Mouse (Mus musculus): ENCODE measurements around the gene Bloc1s5.
"Not testable (repeated sequence)": the region's sequence is repeated elsewhere in the genome, so short reads cannot be mapped to it uniquely, and the experiment has no call there.

Gene Bloc1s5

DNA sequence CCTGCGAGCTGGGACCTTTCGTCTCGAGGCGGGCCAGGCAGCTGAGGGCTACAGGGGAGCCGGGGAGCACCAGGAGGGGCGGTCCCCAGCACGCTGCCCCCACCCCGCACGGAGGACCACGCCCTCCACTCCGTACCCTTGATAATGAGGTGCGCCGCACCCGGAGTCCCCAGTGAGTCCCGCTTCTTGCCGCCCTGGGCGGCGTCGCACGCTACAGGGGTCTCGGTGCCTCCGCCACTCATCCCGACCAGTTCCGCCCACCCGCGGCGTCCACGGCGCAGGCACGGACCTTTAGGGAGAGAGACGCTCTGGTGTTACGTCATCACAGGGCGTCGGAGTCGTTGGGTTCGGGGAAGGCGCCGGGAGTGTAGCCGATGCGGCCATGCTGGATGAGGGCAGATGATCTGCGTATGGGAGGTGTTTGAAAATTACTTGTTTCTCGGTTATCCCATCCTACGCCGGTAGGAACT, at the start of gene Bloc1s5:
Bloc1s5 (minus strand) TSS at position 310 of the 470 bp plus-strand sequence.
- DNase-seq (ENCODE audit: low read depth, low spot score), result peak; percentile 96

DNA sequence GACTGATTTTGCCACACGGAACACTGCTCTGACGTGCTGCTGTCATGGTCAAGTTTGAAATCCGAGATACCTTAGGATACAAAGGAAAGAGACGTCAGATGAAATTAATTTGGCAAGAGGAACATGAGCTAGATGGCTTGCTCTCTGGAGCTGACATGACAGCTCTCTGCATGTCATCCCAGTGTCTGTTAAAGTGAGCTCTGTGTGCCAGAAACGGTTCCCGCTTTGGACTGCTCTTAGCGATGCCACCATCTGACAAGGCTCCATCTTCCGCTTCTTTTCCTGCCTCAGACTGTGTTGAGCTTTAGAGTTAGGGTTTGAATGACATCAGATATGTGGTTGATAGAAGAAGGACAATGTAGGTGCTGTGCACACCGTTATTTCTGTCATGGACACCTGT, 37.4 kb upstream of the Bloc1s5 start:
- DNase-seq (ENCODE audit: low read depth, low spot score), result no peak

- DNase-seq (ENCODE audit: low read depth, low spot score), result not testable (repeated sequence)
These were observed 36.5 kb upstream of the Bloc1s5 start for GRCm38 (mm10) chr13:38671451-38671850.

DNA sequence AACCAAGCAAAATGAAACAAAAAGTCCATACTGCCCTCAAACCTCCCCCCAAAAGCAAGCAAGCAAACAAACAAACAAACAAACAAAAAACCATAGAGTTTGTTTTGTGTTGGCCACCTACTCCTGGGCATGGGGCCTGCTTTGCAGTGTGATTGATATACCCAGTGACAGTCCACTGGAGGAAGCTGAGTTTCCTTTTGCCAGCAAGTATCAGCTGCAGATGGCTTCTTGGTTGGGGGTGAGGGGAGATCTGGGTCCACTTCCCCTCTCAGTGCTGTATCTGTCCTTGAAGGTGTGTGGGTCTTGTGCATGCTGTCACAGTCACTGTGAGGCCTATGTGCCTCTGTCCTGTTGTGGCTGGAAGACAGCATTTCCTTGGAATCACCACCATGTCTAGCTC, 35.1 kb upstream of the Bloc1s5 start:
- DNase-seq (ENCODE audit: low read depth, low spot score), result no peak

- DNase-seq (ENCODE audit: low read depth, low spot score), result peak; percentile 76
These were observed 33.6 kb upstream of the Bloc1s5 start for GRCm38 (mm10) chr13:38668514-38668913.

- DNase-seq (ENCODE audit: low read depth, low spot score), result no peak
These were observed 29.8 kb upstream of the Bloc1s5 start for GRCm38 (mm10) chr13:38664753-38665152.

GRCm38 (mm10) chr13:38659524-38660136, 24.7 kb upstream of the Bloc1s5 start:
- no peak for DNase-seq (ENCODE audit: low read depth, low spot score)

DNA sequence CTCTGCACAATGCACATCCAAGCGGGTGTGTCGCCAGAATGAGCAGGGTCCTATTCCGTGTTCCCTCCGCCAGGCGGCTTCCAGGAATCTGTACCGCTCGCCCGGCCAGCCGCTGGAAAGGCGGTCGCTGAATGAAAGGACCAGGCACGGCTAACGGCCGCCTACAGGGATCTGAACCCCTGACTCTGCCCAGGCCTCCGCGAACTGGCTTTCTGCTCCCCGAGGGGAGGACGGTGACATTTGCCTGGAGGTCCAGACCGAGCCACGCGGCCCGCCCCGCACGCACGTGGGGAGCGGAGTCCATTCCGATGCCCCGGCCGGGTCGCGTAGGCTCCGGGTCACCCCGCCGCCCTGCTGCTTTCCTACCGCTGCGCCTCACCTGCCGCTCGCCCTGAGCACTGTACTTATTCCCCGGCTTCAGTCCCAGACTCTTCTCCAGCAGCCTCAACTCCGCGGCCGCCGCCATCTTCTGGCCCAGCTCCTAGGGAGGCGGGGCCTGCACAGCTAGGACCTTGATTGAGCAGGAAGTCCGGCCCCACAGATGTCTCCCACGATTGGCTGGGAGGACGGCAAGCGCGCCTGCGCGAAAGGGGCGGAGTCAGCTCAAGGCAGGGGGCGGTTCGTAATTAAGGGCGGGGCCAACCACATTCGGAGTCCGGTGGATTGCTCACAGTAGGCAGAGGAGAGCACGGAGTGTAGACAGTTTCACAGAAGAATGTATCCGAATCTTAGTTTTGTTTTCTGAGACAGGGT, 23.8 kb upstream of the Bloc1s5 start, which contains the start of gene Eef1e1:
Eef1e1 (minus strand) TSS at position 531 of the 753 bp plus-strand sequence.
- peak; percentile 97 for DNase-seq (ENCODE audit: low read depth, low spot score)

DNA sequence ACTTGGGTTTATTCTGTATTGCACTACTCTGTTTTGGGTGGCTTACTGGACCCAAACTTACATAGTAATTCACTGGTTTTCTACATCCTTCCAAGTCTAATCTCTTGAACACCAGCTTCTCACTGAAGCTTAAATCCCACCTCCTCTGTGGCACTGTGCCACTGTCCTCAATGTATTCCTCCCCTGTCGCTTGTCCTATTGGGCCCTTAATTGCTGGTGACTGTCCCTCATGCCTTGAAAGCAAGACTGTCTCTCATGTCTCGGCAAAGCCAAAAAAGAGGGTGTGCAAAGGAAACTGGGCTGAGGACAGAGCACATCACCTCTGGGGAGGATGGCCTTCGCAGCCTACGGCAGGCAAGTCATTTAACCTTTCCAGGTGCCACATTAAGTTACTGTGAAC, 23.0 kb upstream of the Bloc1s5 start:
- no peak for DNase-seq (ENCODE audit: low read depth, low spot score)

DNA sequence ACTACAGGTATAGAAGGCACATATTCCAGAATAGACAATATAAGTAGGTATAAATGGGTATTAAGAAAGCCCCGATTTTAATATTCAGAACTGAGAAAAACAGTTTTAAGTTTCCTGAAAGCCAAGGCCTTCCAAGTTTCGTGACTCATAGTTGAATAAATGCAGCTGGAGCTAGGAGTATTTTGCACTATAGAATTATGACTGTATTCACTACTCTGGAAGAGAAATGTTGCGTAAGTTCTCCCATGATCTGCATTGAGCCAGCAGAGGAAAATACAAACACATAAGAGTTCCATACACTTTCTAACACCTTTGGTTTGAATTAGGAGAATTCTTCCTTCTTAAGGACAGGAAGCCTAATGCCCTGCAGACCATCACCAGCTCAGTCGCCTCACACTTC, 15.4 kb upstream of the Bloc1s5 start:
- no peak for DNase-seq (ENCODE audit: low read depth, low spot score)

DNA sequence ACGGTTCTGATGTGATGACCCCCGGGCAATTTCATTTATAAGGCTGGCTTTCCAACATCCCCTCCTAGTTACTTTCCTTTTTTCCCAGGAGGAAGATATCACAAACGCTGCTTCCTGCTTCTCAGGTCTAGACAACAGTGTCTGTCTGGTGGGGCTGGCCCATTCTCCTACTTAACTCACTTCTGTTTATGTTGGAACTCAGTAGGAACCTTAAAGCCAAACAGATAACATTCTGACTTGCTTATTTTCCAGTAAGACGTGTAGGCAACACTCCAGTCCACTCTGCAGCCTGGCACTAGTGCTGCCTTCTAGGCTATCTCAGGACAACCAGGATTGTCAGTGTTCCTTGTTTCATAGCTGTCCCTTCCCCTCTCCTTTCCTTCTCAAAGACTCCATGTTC, 14.2 kb upstream of the Bloc1s5 start:
- no peak for DNase-seq (ENCODE audit: low read depth, low spot score)

DNA sequence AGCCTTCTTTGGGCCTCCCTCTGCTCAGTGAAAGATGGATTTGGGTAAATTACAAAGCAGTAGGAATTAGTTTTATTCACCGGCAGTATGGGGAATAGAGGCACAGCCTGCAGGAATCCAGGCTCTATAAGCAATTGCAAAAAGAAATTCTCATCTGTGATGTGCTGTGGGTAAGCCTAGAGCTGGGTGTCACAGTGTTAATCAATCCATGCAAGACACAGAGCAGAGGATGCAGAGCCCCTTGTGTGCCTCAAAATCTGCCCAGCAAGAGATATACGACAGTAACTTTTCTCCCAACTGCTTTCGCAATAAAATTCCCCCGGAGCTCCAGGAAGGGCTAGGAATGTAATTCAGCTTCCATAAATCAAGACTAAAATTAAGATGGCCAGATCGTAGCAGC, 6.5 kb upstream of the Bloc1s5 start:
- no peak for DNase-seq (ENCODE audit: low read depth, low spot score)

DNA sequence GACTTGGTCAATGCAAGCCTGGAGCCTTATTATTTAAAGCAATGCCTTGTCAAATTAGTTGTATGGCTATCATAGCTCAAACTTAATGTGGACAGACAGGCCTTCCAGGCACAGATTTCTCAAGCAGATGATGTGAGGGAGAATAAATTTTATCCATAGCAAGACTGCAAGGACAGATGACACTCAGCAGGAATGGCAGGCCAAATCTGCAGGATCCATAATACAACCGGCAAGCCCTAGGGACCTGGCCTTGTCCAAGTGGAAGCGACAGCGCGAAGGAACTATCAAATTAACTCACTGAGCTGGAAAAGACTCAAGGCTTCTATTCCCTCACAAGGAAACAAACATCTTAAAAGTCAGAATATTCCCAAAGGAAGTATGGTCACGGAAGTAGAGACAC, 6.1 kb upstream of the Bloc1s5 start:
- no peak for DNase-seq (ENCODE audit: low read depth, low spot score)

GRCm38 (mm10) chr13:38638694-38639093, 3.8 kb upstream of the Bloc1s5 start:
- no peak for DNase-seq (ENCODE audit: low read depth, low spot score)

DNA sequence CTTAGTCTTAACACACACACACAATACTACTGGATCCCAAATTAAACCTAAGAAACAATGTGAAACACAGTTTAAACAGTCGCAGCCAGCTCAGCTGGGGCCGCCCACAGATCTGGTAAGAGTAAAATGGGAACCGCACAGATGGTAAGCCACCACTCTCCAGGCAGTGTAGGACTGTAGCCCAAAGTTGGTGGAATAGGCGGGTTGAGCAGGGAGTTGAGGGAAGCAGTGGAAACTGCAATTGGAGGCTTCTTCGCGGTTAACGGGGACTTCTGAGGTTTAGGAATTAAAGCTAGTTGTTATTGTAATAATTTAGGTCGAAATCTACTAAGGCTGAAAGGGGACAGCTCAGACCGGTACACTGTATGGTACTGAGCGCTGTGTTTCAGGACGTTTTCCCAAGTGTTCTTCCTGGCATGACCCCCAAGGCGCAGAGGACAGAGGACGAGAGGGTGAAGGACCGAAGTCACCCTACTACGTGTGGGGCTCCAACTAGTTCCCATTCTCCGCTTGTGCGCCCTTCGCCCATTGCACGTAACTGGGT, 581 bp downstream of the Bloc1s5 start:
- peak; percentile 33 for DNase-seq (ENCODE audit: low read depth, low spot score)

DNA sequence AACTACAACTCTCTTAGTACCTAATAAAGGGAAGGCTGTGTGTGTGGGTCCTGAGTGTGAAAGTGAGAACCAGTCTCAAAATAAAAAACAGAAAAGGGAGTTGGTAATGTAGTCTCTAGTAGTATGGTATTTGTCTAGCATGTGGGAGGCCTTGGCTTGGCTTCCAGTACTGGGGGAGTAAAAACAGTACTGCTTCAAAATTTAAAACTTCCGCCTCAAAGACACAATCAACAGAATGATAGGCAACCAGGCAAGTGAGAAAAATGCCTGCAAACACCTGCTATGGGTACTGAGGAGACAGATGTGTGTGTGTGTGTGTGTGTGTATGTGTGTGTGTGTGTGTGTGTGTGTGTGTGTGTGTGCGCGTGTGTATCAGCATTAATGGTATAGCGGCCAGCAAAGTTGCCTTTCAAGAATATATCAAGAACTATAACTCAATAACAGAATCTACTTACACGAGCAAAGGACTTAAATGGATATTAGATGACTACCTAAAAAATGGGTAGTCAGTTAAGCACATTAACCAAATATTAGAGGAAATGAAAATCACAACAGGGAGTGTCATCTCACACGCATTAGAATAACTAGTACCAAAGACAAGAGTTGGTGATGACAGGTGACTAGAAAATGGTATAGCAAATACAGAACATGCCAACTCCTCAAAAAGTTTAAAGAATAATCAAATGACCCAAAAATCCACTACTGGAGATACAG, 1.5 kb downstream of the Bloc1s5 start:
- DNase-seq (ENCODE audit: low read depth, low spot score), result no peak

DNA sequence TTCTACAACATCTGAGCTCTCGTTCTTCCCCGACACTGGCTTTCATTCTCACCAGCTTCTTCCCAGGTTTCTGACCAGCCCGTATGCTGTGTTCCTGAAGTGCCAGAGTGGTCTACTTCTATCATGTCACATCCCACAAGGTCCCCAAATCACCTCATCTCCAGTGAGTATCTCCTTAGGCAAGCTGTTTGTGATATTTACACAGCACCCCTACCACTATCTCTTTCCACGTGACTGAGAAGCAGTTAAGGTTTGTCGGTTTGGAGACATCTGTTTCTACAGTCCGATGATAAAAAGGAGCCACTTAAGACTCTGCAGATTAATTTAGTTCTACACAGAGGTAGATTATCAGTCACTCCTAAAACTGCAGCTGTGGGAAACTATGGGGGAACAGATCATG, 2.4 kb downstream of the Bloc1s5 start:
- DNase-seq (ENCODE audit: low read depth, low spot score), result no peak

DNA sequence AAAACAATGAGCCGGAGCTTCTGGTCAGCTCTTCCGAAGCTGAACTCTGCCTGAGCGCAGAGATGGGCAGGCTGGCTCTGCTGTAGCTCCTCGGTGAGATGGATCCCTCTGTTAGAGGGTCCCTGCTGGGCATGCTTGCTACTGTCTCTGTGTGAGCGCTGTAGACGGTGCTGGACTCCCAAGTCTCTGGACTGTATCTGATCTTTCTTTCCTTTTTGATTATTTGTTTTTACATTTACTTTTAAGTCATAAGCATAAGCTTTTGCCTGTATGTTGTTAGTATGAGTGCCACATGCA, 8.7 kb downstream of the Bloc1s5 start:
- DNase-seq (ENCODE audit: low read depth, low spot score), result no peak

DNA sequence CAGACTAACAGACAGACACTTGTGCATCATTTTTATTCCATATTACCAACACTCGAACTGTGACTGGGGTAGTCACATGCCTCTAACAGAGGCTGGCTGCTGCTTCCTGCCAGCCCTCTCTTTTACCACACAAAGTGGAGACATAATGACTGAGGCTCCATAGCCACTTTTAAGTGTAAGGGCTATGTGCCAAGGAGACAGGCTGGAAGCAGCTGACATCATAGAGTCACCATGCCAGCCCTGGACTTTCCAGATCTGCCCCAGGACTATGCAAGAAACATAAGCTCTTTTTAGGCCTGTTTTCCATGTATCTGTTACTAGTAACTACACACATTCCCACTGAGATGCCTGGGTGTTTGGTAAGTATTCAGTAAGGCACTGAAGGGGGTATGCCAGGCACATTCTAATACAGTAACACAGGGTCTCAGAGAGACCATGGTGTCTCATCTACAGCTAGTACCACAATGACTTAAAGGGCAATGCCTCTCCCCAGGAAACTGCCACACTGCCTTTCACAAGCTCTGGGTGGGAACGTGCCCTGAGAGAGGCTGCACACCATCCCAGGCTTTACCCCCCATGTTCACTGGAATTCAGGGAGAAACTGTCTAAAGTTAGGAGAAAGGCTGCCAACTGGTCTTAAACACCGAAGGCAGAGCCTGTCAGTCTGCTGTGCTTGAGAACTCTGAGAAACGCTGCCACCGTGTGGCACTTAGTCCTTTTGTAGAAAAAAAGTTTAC, 9.2 kb downstream of the Bloc1s5 start:
- DNase-seq (ENCODE audit: low read depth, low spot score), result peak; percentile 17

- DNase-seq (ENCODE audit: low read depth, low spot score), result no peak
These were observed 10.5 kb downstream of the Bloc1s5 start for GRCm38 (mm10) chr13:38624292-38624902.

DNA sequence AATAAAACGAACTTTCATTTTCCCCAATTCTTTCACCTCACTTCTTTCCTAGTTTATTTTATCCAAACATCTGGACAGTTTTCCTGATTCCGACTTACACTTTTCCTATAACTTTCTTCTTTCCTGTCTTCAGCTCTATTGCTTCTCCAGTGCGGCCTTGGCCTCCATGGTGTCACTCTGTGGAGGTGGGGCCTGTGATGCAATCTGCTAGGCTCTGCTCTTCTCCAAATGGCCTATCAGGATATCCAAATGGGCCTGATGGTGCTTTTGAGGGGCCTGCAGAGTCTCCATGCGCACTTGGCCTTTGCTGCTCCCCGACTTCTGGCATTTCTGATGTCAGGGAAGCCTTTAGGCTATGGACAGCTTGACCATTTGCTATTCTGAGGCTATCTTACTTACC, 11.6 kb downstream of the Bloc1s5 start:
- DNase-seq (ENCODE audit: low read depth, low spot score), result no peak

Data from CD4-positive, CD25-positive, alpha-beta regulatory T cell, adult 2 months (primary cell).